Mouse (Mus musculus): ENCODE results near the gene Dscaml1. TPM values are rescaled to one million over a fixed set of nuclear protein-coding genes. Genes with fewer than 3 reads are reported as not detected.
A peak's percentile ranks its signal among the peaks of the same experiment; 100 is the strongest.

Dscaml1 gene
- polyA plus RNA-seq, 1 experiment from 2014 or later, result 0.24 TPM

- no peak for TF ChIP-seq CTCF (IDR thresholded peaks at IDR 0.05; ENCODE audit: low read depth)
- H3K9ac ChIP-seq (ENCODE audit: low read depth, low read length), result no peak overlapping the region
- H3K4me2 ChIP-seq (ENCODE audit: low read length), result no peak overlapping the region
- no peak overlapping the region for H3K4me3 ChIP-seq (replicated peaks; ENCODE audit: low read depth, low read length)
- ATAC-seq (replicated peaks; ENCODE audit: low FRiP score, low read depth) (no peak), DNase-seq (ENCODE audit: low spot score) (no peak)
- no peaks in the 10 kb centered on the region for H3K9me3 ChIP-seq (replicated peaks; ENCODE audit: low read length)
- H3K27me3 ChIP-seq (ENCODE audit: insufficient read depth, low read length), result no peaks in the 10 kb centered on the region
- H3K4me1 ChIP-seq (replicated peaks; ENCODE audit: insufficient read depth, low read length), result no peaks in the 10 kb centered on the region
- no peak overlapping the region for H3K27ac ChIP-seq
- H3K36me3 ChIP-seq (ENCODE audit: insufficient read depth, low read length), result no peaks in the 10 kb centered on the region
Measured at GRCm38 (mm10) chr9:45607337-45607736, 180.9 kb downstream of the Dscaml1 start.

DNA sequence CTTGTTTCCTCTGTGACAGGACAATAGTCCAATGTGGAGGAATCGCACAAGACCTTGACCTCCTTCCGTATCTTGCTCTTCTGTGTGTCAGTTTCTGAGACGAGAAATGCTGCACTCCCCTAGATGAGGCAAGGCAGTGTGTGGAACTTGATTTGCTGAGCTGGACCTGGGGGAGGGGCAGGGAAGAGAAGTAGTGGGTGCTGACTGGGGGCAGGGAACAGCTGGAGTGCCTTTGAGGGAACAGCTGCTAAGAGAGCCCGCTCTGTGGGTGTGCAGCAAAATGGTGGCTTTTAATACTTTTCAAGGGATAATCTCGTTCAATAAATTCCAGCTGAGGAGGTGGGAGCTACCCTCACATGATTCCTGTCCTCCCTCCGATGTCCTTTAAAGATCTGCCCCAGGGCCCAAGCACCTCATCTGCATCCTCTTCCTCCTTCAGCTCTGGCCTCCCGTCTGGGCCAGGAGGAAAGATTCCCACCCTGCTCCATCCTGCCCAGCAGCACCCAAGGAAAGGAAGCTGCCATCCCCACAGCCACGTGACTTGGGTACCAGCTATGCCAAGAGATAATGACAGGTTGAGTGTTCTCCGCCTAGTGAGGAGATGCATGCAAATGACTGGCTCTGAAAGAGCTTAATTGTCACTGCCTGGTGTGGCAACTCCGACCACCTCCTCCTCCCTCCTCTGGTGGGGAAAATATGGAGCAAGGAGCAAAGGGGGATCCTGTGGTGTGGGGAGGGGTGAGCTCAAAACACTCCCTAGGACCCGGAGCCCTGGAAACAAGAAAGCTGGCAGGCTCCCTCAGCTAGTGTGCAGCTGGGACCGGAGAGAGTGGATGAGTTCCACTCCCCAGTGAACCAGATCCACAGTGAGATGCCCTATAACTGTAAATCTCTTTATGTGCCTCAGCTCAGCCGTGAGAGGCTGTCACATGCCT, 181.9 kb downstream of the Dscaml1 start:
- ATAC-seq (replicated peaks; ENCODE audit: low FRiP score, low read depth) (peak; percentile 43; the same call in 1 of the 2 replicates), DNase-seq (ENCODE audit: low spot score) (peak; percentile 72)
- Histone ChIP-seq H3K4me1 (replicated peaks; ENCODE audit: insufficient read depth, low read length) (no peaks in the 10 kb centered on the region), H3K4me3 (replicated peaks; ENCODE audit: low read depth, low read length) (no peak overlapping the region), H3K9ac (ENCODE audit: low read depth, low read length) (no peak overlapping the region), H3K9me3 (replicated peaks; ENCODE audit: low read length) (no peaks in the 10 kb centered on the region), H3K36me3 (ENCODE audit: insufficient read depth, low read length) (no peaks in the 10 kb centered on the region), H3K27me3 (ENCODE audit: insufficient read depth, low read length) (no peaks in the 10 kb centered on the region), H3K27ac (no peak overlapping the region), H3K4me2 (ENCODE audit: low read length) (no peak overlapping the region)
- no peak for TF ChIP-seq CTCF (IDR thresholded peaks at IDR 0.05; ENCODE audit: low read depth)
- WGBS, result 16% methylated on average over 13 of the region's 13 CpGs

DNA sequence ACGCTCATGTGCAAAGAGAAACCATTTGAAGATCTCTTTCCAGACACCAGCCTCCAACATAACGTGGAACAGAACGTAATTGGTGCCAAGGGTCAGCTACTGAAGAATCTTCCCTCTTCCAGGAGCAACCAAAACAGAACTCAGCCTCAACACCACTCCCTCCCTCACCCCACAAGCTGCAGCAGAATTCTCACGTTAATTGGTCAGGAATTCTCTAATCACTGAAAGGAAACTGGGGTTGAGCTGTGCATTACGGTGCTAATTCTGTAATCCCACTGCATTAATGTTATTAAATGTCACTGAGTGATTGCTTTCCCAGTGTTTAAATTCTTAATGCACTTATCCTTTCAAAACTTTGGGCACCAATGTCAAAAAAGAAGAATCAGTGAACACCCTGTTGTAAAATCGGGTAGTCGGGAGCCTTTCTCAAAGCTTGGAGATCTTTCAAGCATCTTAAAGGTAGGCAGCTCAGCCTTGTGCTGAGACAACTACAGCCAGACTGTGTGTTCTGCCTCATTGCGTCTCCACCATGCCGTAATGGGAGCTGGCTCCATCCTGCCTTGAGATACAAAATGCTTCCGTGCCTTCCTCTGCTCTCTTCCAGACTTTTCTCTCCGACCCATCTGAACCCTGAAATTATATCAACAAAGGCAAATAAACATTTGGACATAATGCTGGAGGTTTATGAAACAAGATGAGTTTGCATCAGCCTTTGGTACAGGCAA, 184.1 kb downstream of the Dscaml1 start:
- H3K27me3 ChIP-seq (ENCODE audit: insufficient read depth, low read length), result no peaks in the 10 kb centered on the region
- H3K4me2 ChIP-seq (ENCODE audit: low read length), result no peak overlapping the region
- H3K4me1 ChIP-seq (replicated peaks; ENCODE audit: insufficient read depth, low read length), result no peaks in the 10 kb centered on the region
- H3K9ac ChIP-seq (ENCODE audit: low read depth, low read length), result no peak overlapping the region
- no peak for ATAC-seq (replicated peaks; ENCODE audit: low FRiP score, low read depth)
- H3K9me3 ChIP-seq (replicated peaks; ENCODE audit: low read length), result no peaks in the 10 kb centered on the region
- TF ChIP-seq CTCF (IDR thresholded peaks at IDR 0.05; ENCODE audit: low read depth), result no peak
- no peak overlapping the region for H3K27ac ChIP-seq
- no peak for DNase-seq (ENCODE audit: low spot score)
- 58% methylated on average over 11 of the region's 11 CpGs for WGBS
- H3K36me3 ChIP-seq (ENCODE audit: insufficient read depth, low read length), result no peaks in the 10 kb centered on the region
- H3K4me3 ChIP-seq (replicated peaks; ENCODE audit: low read depth, low read length), result no peak overlapping the region

- H3K9ac ChIP-seq (ENCODE audit: low read depth, low read length), result no peak overlapping the region
- H3K4me1 ChIP-seq (replicated peaks; ENCODE audit: insufficient read depth, low read length), result no peaks in the 10 kb centered on the region
- H3K27me3 ChIP-seq (ENCODE audit: insufficient read depth, low read length), result no peaks in the 10 kb centered on the region
- H3K27ac ChIP-seq, result no peak overlapping the region
- DNase-seq (ENCODE audit: low spot score) (no peak), ATAC-seq (replicated peaks; ENCODE audit: low FRiP score, low read depth) (no peak)
- H3K4me3 ChIP-seq (replicated peaks; ENCODE audit: low read depth, low read length), result no peak overlapping the region
- no peak for TF ChIP-seq CTCF (IDR thresholded peaks at IDR 0.05; ENCODE audit: low read depth)
- no peak overlapping the region for H3K4me2 ChIP-seq (ENCODE audit: low read length)
- no peaks in the 10 kb centered on the region for H3K9me3 ChIP-seq (replicated peaks; ENCODE audit: low read length)
- 82% methylated on average over 1 of the region's 1 CpGs for WGBS
- no peaks in the 10 kb centered on the region for H3K36me3 ChIP-seq (ENCODE audit: insufficient read depth, low read length)
Measured at GRCm38 (mm10) chr9:45614616-45615015, 188.2 kb downstream of the Dscaml1 start.

- TF ChIP-seq CTCF (IDR thresholded peaks at IDR 0.05; ENCODE audit: low read depth), result no peak
- Histone ChIP-seq H3K4me3 (replicated peaks; ENCODE audit: low read depth, low read length) (no peak overlapping the region), H3K4me2 (ENCODE audit: low read length) (no peak overlapping the region), H3K36me3 (ENCODE audit: insufficient read depth, low read length) (no peaks in the 10 kb centered on the region), H3K9ac (ENCODE audit: low read depth, low read length) (no peak overlapping the region), H3K27me3 (ENCODE audit: insufficient read depth, low read length) (no peaks in the 10 kb centered on the region), H3K9me3 (replicated peaks; ENCODE audit: low read length) (no peaks in the 10 kb centered on the region), H3K27ac (no peak overlapping the region), H3K4me1 (replicated peaks; ENCODE audit: insufficient read depth, low read length) (no peaks in the 10 kb centered on the region)
- DNase-seq (ENCODE audit: low spot score), result no peak
- 58% methylated on average over 10 of the region's 10 CpGs for WGBS
- no peak for ATAC-seq (replicated peaks; ENCODE audit: low FRiP score, low read depth)
Measured at GRCm38 (mm10) chr9:45617889-45618288, 191.5 kb downstream of the Dscaml1 start.

GRCm38 (mm10) chr9:45618443-45618842, 192.0 kb downstream of the Dscaml1 start:
- Histone ChIP-seq H3K4me2 (ENCODE audit: low read length) (no peak overlapping the region), H3K4me3 (replicated peaks; ENCODE audit: low read depth, low read length) (no peak overlapping the region), H3K9ac (ENCODE audit: low read depth, low read length) (no peak overlapping the region), H3K27me3 (ENCODE audit: insufficient read depth, low read length) (no peaks in the 10 kb centered on the region), H3K9me3 (replicated peaks; ENCODE audit: low read length) (no peaks in the 10 kb centered on the region), H3K4me1 (replicated peaks; ENCODE audit: insufficient read depth, low read length) (no peaks in the 10 kb centered on the region), H3K36me3 (ENCODE audit: insufficient read depth, low read length) (no peaks in the 10 kb centered on the region), H3K27ac (no peak overlapping the region)
- no peak for TF ChIP-seq CTCF (IDR thresholded peaks at IDR 0.05; ENCODE audit: low read depth)
- 77% methylated on average over 7 of the region's 7 CpGs for WGBS
- DNase-seq (ENCODE audit: low spot score) (no peak), ATAC-seq (replicated peaks; ENCODE audit: low FRiP score, low read depth) (no peak)
